Mouse (Mus musculus) right cerebral cortex, postnatal 14 days (tissue): Measurements from ENCODE around the gene Olfr846.

Experiments
- DNase-seq: peaks from one replicate; pipeline ENCODE4 v3.0.0; 2022

The Olfr846 gene

DNA sequence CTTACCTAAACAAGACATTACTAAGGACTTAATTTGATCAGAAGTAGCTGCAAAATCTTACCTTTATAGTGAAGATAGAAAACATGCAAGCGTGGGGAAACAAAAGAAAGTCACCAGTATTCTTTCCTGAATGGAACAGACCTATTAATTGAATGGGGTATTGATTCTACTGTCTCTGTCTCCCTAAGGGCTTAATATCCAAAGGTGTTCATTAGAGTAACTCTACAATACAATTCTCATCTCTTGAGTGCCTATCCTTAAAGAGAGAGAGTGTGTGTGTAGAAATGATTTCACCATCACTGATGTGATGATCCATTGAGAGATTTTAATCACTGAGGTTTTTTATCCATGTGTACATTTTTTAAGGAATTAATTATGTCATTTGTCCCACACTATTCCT, at the start of gene Olfr846:
Gene Olfr846, minus strand, starts transcription at position 101 of the 400 bp plus-strand sequence.
- DNase-seq, result no peak

- DNase-seq, result no peak
These were observed 14.8 kb upstream of the Olfr846 start, which contains the start of gene Olfr847 for GRCm38 (mm10) chr9:19378569-19378968. Gene Olfr847 (minus strand): TSS chr9:19378669.

GRCm38 (mm10) chr9:19336157-19336556, 27.6 kb downstream of the Olfr846 start, which contains the start of gene Olfr845:
Gene Olfr845 (plus strand): TSS chr9:19336457.
- no peak for DNase-seq

DNA sequence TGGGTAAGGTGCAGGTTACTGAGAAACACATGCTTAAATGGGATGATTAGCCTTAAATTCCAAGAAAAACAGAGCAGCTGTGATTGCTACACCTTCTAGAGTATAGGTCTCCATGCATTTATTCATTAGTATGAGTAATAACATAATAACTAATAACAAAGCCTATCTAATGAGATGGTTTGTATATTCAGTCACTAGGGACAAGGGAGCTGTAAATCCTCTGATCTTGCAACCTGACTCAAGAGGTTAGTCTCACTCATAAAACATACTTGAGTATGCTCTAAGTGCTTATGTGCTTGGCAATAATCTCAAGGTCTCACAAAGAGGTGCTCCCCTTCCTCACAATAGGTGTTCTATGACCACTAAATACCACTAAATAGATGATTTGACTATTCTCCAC, 47.8 kb downstream of the Olfr846 start, which contains the start of gene Olfr844:
Gene Olfr844, plus strand, starts transcription at position 301 of the 400 bp plus-strand sequence.
- no peak for DNase-seq
